Mouse (Mus musculus) right cerebral cortex, adult 2 months (tissue): Measurements from ENCODE around the gene Sytl4.

Experiments
- DNase-seq, 2 experiments: peaks; one replicate each; pipeline ENCODE4 v3.0.0; 2021 to 2022; ENCODE audit warnings: low spot score in 2 of 2

Sytl4 gene

DNA sequence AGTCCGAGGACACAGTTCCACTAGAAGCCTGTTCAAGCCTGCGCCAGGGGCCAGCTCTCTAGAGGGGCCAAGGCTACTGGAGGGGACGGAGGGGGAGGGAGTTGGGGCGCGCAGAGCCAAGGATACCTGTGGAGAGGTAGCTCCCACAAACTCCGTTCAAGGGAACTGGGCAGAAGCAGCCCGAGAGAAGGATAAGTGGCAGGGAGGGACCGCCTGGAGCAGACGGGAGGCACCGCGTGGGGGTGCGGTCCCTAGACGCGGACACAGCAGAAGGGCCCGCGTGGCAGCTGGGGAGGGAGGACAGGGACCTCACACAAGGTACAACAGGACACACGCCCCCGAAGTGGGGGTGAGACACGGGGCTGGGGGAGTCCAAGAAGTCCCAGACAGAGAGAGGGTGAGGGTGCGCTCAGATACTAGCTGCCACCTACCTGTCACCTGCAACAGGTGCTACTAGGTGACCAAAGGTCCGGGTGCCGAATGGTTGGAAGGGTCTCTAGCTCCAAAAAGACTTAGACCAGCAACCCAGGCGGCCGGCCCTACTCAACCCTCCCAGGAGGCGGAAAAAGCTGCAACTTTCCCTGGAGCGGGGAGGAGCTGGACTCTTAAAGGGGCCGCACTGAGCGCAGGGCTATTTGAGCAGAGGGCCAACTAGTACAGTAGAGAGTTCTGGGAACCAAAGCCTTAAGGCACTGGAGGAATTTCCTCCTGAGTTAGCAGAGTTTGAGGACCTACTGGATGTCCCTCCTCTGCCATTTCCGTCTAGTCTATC, at the start of gene Sytl4:
Gene Sytl4, minus strand, starts transcription at position 582 of the 772 bp plus-strand sequence.
- DNase-seq = no peak

DNA sequence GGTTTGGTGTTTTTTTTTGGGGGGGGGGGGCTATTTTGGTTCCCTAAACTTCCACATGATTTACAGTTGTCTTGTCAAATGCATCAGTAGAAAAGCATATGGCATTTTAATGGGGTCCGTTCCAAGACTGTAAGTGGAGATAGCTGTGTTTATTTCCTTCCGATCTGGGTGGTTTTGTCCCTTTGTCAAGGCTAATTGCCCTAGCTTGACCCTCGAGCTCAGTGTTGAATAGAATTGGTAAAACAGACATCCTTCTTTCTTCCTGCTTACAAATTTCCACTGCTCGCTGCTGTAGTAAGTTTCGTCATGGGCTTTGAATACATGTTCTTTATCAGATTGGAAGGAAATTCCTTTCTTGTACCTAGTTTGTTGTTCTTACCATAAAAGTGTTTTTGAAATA, 39.1 kb upstream of the Sytl4 start:
- DNase-seq = no peak

DNA sequence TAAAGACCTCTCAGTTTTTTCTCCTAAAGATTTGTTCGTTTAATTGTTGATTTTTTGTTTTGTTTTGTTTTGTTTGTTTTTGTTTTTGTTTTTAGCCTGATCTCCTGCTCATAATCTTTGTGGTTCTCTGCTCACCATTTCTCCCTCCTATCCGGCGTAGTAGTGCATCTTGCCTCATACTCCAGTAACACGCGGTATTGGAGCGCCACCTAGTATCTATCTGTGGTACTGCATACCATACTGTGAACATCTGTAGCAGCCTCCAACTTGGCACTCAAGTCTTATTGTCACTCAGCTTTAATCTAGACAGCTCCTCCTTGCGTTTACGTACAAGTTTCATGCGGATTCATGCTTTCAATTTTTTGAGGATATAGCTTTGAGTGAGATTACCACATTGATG, 37.4 kb upstream of the Sytl4 start:
- DNase-seq = peak; percentile 69 to 77

DNA sequence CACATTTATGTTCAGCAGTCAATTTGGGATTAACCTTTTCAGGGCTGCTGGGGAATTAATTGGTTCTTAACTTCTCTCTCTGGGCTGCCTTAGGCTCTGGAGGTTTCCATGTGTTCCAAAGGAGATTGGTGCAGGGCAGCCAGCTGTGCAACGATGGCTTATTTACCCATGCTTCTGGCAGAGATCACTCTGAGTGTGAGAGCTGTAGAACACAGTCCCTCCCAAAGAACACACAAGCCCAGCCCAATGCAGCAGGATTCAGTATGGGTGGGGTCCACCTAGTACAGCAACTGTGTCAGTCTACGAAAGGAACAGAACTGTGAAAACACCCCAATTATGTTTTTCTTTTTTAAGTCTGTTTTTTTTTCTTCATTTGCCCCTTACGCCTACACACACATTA, 14.3 kb upstream of the Sytl4 start:
- no peak for DNase-seq

DNA sequence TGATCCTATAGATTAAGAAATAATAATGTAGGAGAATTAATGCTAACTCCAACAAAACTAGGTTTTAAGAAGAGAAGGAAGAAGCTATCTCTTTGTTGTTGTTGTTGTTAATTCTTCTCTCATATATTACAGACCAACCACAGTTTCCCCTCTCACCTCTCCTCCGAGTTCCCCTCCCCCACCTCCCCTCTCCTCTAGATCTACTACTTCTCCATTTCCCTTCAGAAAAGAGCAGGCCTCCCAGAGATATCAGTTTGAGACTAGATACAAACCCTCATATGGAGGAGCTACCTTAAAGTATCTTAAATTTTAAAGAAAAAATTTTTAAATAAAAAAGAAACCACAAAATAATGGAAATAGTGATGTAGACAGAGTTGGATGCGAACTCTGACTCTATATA, 17.0 kb downstream of the Sytl4 start:
- no peak for DNase-seq

DNA sequence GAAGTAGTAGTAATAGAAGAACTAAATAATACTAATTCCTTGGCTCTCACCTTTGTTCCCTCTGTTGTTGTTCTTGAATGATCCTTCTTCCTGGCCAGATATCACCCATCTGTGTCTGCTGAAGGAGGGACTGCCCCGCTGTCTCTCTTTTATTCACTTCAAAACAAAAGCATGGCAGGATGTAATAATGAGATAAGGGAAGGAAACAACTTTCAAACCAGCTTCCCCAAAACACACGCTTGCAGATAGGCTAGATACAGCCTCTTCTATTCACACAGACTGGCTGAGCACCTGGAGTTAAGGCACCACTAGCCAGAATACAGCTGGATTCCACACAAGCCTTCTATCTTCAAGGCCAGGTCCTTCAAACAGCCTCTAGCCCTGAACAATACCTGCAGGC, 21.0 kb downstream of the Sytl4 start:
- DNase-seq = no peak

DNA sequence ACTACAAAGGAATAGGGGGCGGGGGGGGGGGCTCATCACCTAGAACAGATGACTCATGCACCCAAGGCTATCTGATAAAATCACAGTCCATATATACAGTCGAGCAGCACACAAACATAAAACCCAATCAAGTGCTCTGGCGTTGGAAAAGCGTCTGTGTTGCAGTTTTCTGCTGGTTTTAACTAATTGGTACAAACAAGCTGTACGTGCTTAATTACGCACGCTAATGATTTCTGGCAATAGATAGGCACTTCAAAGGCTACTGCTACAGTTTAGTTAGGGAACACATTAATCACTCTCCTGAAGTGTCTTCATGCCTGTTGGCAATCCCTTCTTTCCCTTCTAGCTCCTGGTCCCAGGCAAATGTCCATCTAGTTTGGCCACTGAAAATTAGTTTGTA, 27.0 kb downstream of the Sytl4 start:
- DNase-seq = no peak

DNA sequence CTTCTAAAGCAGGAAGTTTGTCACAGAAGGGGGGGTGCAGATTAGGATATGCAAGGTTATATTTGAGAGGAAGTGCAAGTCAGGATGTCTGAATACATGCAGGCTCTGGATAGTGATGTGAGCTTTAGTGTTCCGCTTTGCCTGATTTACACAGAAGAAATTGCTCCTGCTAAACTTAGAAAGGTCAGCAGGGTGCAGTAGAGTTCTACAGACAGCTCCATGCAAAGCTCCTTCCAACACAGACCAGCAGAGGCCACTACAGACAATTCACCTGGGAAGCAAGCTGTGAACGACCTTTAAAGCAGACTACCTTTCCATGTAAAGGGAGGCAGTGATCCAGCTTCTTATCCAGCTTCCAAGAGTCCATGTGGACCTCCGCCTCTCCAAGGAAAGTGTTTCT, 34.2 kb downstream of the Sytl4 start:
- peak; percentile 35 to 51 for DNase-seq

DNA sequence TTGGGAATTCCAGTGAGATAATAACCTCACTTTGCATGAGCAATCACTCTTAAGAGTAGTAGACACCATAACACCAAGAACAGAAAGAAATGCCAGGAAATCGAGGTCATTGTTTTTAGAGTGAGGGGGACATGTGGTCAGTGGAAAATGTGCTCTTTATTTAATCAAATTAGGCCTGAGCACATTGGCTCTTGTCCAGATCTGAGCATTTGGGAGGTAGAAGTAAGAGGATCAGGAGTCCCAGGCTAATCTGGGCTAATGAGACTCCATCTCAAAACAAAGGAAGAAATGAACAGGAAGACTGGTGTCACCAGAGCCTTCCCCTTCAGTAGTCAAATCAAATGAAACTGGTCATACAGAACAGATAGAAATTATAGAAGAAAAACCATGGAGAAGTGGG, 42.1 kb downstream of the Sytl4 start:
- no peak for DNase-seq

DNA sequence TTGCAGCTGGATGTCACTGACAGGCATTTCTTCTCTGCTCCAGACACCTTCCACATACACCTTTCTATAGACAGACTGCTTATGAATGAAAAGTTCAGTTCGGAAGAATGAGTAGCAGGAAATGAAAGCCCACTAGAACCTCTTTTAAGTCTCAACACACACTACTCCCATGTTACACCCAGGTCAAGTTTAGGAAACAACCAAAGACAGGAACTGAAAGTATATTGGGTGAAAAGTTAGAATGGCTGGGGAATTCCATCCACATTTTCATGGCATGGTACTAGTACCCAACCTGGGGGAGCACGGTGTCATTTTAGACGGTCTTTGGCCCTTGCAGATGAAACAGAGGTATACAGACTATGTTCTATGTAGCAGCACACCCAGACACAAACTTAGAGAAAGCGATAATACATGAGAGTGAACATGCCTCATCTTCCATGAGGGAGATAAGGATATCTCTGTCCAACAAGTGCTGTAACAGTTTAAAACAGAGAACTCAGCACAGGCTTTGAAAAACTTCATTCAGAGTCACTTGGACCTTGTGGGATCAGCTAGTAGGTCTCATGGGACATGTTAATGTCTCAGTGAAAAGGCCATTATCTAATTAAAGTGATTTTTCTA, 44.9 kb downstream of the Sytl4 start:
- DNase-seq = no peak

DNA sequence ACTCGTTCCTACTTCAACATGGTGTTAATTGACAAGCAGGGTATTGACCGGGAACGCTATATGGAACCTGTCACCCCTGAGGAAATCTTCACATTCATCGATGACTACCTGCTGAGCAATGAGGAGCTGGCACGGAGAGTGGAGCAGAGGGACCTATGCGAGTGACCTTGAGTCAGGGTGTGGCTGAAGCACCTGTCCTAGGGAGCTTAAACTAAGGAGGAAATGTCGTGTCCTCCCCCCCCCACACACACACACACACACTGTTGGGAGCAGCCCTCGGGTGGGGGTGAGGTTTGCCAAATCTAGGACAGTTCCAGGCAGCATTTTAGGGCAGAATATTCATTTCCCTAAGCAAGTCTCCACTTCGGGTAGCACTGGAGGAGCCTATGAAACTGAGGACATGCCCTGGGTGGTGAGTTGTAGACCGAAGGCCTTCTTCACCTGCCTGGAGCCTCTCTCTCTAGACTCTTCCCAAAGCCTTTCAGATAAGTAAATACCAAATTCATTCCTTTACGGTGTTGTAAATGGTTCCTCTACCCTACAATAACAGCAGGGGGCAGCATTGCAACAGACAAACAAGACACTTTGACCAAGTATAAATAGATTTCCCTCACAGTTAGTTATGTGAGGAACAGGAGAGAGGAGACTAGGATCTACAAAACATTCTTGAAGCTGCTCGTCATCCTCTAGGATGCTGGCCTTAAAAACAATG, 50.2 kb downstream of the Sytl4 start:
- peak; percentile 36 to 51 for DNase-seq

DNA sequence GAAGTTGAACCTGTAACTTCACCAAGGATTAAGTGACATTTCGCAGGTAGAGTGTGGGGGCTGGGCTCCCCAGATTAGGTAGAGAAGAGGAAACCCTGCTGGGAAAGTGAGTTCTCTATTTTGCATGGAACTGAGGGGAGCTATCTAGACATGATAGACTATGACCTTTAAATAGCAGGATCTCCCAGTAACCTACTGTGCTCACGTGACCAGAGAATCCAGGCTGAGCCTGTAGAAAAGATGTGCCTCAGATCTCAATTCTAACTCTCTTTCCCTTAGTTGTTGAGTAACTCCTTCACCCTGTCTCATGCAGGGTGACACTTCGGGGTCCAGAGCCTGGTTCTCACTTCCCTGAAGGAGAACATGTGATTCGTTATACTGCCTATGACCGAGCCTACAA, 54.9 kb downstream of the Sytl4 start:
- DNase-seq = no peak

DNA sequence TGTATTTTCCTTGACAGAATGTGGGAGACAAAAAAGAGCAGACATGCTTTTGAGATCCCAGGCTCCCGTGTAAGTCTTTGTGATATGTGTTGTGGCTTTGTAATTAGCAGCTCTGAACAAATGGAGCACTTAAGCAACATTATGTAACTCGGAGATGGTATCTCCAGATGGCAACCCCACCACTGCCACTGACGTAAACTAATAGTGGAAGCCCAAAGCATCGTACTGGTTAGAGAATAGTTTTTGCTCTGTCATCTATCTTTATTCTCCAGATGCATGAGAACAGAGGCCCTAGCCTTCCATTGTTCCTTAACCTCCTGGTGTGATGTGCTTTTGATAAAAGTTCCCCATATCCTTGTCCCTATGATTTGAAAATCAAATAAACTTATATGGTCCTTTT, 60.4 kb downstream of the Sytl4 start:
- no peak for DNase-seq

DNA sequence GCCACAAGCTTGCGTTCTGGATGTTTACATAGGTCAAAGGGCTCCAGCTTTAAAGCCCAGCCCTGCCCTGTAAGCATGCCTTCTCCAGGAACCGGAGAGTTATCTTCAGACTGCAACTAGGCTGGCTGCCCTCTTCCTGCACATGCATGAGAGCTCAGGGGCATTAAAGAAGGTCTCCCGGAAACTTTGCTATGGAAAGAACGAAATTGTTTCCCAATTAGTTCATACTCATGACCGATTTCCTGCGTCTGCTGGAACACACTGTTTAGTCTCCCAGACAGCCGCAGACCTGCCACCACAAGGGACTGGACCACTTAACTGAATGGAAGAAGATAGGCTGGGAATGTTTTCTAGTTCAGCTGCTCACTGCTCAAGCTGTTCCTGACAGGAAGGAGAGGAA, 67.4 kb downstream of the Sytl4 start:
- no peak for DNase-seq

DNA sequence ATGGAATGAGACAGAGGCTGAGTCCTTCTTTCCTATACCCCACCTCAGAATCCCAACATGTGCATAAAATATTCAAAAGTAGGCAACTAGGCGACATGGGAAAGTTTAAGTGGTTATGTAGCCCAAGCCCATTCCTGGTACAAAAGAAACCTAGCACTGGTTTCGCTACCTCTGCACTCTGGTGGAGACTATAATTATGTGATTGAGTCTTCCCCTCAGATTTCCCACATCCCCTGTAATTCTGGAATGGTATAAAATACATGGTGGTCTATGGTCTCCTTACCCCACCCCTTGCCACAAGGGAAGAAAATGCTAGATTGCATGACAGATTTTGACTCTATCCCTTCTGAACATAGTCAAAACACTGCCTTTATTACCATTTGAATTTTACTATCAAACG, 68.6 kb downstream of the Sytl4 start:
- no peak for DNase-seq

DNA sequence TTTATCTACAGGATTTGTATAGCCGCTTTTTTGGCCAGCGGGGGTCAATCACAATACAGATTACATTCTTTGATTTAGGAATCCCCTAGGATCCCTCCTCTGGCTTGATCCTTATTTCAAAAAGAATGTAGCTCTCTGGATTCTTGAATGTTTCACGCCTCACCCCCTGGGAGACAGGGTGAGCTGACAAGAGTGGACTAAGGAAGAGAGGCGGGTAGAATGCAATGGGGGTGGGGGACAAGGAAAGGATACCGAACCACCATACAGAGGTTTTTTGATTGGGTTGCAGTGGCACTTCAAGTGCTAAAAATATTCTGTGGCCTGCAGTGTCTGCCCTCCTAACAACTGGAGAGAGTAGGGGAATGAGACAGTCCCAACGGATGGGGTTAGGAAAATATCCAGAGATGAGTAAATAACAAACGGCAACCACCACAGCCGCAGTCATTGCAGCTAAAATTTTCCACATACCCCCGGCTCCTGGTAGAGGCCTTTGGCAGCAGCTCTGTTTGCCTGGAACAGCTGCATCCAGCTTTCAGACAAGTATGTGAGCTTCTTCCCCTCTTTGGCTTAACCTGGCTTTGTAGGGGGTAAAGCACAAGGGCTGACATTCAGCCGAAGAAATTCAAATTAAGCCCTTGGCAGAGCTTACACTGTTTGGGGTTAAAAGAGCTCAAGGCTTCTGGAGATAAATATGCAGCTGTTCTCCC, 70.1 kb downstream of the Sytl4 start:
- DNase-seq = no peak

DNA sequence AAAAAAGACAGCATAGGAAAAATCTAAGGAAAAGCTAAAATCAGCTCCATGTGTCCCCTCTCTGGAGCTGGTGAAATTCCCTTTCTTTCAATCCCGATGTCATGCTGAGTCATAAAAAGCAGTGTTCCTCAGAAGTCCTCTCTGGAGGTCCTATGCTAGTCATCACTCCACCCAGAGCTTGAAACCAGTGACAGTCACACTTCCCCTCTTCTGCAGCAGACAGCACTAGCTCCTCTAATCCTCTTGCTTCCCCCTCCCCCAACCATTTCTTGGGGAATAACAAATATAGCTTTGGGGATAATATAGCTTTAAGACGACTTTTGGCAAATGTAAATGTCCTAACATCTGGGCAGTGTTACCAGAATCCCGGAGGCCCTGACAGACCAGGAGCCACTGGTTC, 73.4 kb downstream of the Sytl4 start, which contains the start of gene Srpx2:
Gene Srpx2, plus strand, starts transcription at position 166 of the 400 bp plus-strand sequence.
- no peak for DNase-seq

DNA sequence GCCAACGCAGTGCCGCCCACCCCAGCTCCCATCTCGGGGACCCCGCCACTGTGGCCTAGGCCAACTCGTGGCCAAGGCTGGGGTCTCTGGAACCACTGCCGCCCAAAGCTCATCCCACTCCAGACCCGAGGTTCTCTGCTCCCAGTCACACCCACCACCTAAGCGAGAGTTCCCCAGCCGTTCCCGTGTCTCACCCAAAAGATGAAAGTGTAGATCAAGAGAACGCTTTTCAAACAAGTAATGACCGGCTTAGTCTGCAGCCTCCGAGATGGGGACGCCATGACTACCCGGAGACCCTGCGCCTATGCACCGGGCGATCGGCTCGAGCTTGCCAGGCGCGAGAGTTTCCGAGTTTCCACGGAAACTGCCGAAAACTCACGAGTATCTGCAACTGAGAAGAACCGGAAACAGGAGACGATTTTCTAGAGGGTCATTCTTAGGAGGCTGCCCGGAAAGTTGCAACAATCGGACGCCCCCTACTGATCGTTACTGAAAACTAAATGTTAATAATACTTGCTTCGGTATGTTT, 83.5 kb downstream of the Sytl4 start, which contains the start of gene Tspan6:
Gene Tspan6, minus strand, starts transcription at position 416 of the 529 bp plus-strand sequence.
- peak; percentile 80 to 85 for DNase-seq

DNA sequence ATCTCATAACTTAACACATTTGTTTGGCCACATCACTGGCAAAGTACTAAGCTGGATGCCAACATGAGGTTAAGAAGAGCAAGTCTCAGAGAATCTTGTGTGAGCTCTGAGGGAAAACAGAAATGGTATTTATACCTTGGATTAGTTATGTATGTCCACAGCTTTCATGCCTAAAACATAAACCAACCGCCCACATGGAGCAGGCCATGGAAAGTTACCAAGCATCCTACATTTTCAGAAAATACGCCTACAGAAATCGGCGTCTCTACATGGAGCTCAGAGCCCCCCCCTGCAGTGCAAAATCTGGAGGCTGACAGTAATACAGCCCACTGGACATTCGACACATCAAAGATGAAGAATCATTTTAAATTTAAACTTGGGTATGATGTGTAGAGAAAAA, 93.5 kb downstream of the Sytl4 start:
- DNase-seq = peak; percentile 29 to 33

DNA sequence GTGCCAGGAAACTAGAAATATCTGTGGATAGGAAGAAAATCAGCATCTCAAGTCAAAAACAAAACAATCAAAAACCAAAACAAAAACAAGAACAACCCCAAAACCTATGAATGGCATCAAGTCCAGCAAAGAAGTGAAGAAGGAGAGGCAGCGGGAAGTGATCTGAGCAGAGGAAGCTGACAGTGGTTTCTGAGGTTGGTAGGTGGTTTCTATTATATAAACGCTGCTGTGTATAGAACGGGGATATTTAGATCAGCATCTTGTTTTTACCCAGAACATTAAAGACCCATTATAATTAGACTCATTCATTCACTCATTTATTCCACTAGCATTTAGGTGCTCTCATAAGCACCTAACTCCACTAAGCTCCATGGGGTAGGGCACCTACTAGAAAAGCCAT, 94.3 kb downstream of the Sytl4 start:
- DNase-seq = no peak
